In genomic region chr11:6544683-6545082, GRCm38 (mm10) we compare ENCODE assay signal across 8 mouse cellular contexts.
"Had no signal": no experiment of that assay in that cellular context is flagged by ENCODE, and none has a peak within 500 bp of the region (broad histone marks: within the 10 kb centered on the region; RNA-seq: fewer than 3 reads in every experiment).

No protein-coding gene starts in this region.

- DNase-seq: liver, postnatal 0 days; lung, adult 2 months; lung, postnatal 14 days; lung, postnatal 36 days; right cerebral cortex, postnatal 14 days; thymus, adult 2 months; thymus, postnatal 25 days; thymus, postnatal 4 days had no signal
